Mouse (Mus musculus): ENCODE data around the gene Adipor2. TPM values are rescaled to one million over a fixed set of nuclear protein-coding genes. Genes with fewer than 3 reads are reported as not detected.
A peak's percentile ranks its signal among the peaks of the same experiment; 100 is the strongest.

The Adipor2 gene
- total and polyA plus RNA-seq, 3 experiments, result 57.0 to 63.6 (median 62.7) TPM

DNA sequence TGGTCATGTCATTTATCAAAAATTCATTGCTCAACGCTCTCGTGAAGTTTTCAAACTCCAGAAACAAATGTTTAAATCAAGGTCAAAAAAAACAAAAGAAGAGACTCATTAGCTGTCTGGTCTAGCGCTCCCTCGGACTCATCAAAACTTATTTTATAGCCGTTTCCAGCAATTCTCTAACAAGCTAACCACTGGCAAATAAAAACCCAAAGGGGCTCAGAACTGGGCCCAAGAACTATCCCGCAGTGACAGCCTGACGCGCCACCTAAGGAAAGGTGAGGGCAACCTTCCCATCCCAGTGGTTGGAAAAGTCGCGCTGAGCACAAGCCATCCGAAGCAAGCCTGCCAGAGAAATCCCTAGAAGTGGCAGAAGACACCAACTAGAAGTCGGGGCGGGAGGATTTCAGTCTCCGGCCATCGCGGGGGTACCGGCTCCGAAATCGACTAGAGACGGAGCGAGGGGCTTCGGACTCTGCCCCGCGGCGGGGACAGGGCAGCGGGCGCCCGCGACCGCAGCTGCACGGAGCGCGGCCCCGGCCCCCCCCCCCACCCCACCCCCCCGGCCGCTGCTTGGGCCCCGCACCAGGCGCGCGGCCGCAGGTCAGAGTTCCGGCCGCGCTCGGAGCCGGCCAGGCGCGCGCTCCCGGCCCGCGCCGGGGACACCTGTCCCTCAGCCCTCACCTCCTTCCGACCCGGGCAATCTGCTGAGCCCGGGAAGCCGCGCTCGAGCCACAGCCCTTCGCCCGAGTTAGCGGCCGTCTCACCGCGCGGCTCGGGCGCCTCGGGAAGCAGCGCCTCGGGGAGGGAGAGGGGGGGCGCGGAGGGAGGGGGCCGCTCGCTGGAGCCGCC lies 29.5 kb downstream of the Adipor2 start:
- Histone ChIP-seq H3K4me3 (peak overlapping the region; percentile 79), H3K9ac (ENCODE audit: low read depth, low read length) (peak overlapping the region; percentile 95), H3K79me2 (replicated peaks; ENCODE audit: control insufficient read depth, insufficient read depth, low read length) (peaks cover 7% of the 10 kb centered on the region), H3K27ac (peak overlapping the region; percentile 84), H3K36me3 (ENCODE audit: control insufficient read depth, insufficient read depth, low read length) (peaks cover 15% of the 10 kb centered on the region), H3K4me1 (ENCODE audit: control insufficient read depth, insufficient read depth, low read length) (peaks cover 5% of the 10 kb centered on the region), H3K27me3 (ENCODE audit: control insufficient read depth, insufficient read depth, low read length) (no peaks in the 10 kb centered on the region)
- intact Hi-C loops (cut with DNase I), result loop anchor here (2.0 to 5.0 kb wide), 2 partner anchors 34 to 43 kb away; no protein-coding TSS in a partner anchor
- DNase-seq, result peak in 1 of 2 experiments; percentile 63
- under 1% methylated on average over 60 of the region's 76 CpGs for WGBS
- TF ChIP-seq EP300 (IDR thresholded peaks at IDR 0.05; ENCODE audit: insufficient read depth, low read depth, low read length), result no peak
- no peak for TF ChIP-seq POLR2A (IDR thresholded peaks at IDR 0.05; ENCODE audit: insufficient read depth, low read depth, low read length)
- no peak for TF ChIP-seq CTCF (IDR thresholded peaks at IDR 0.05)

DNA sequence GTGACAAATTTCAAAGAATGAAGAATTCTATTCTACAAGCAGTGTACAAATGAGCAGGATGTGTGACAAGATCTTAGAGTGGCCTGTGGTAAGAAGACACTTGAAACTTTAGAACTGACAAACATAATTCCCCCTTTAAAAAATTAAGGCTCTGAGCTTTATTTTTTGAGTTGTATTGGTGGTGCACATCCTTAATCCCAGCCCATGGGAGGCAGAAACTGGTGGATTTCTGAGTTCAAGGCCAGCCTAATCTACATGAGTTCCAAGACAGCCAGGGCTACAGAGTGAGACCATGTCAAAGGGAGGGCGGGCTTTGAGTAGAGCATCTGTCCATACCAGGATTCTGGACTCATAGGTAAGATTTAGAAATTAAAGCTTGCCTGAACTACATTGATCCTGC lies 30.7 kb downstream of the Adipor2 start:
- H3K4me3 ChIP-seq, result no peak overlapping the region
- peaks cover 15% of the 10 kb centered on the region for H3K36me3 ChIP-seq (ENCODE audit: control insufficient read depth, insufficient read depth, low read length)
- TF ChIP-seq EP300 (IDR thresholded peaks at IDR 0.05; ENCODE audit: insufficient read depth, low read depth, low read length) (no peak), CTCF (IDR thresholded peaks at IDR 0.05) (no peak), POLR2A (IDR thresholded peaks at IDR 0.05; ENCODE audit: insufficient read depth, low read depth, low read length) (no peak)
- DNase-seq, result no peak
- 95% methylated on average over 1 of the region's 1 CpGs for WGBS
- no peak overlapping the region for H3K9ac ChIP-seq (ENCODE audit: low read depth, low read length)
- peaks cover 7% of the 10 kb centered on the region for H3K79me2 ChIP-seq (replicated peaks; ENCODE audit: control insufficient read depth, insufficient read depth, low read length)
- H3K27ac ChIP-seq, result no peak overlapping the region
- intact Hi-C loops (cut with DNase I), result loop anchor here (5.0 kb wide), 1 partner anchor 35 kb away; no protein-coding TSS in a partner anchor
- H3K27me3 ChIP-seq (ENCODE audit: control insufficient read depth, insufficient read depth, low read length), result no peaks in the 10 kb centered on the region
- peaks cover 5% of the 10 kb centered on the region for H3K4me1 ChIP-seq (ENCODE audit: control insufficient read depth, insufficient read depth, low read length)

GRCm38 (mm10) chr6:119386421-119386820 lies 31.1 kb downstream of the Adipor2 start:
- intact Hi-C loops (cut with DNase I), result loop anchor here (5.0 kb wide), 1 partner anchor 36 kb away; no protein-coding TSS in a partner anchor
- H3K36me3 ChIP-seq (ENCODE audit: control insufficient read depth, insufficient read depth, low read length), result peaks cover 18% of the 10 kb centered on the region
- 63% methylated on average over 4 of the region's 4 CpGs for WGBS
- no peak overlapping the region for H3K9ac ChIP-seq (ENCODE audit: low read depth, low read length)
- no peak for DNase-seq
- no peak for TF ChIP-seq EP300 (IDR thresholded peaks at IDR 0.05; ENCODE audit: insufficient read depth, low read depth, low read length)
- TF ChIP-seq CTCF (IDR thresholded peaks at IDR 0.05), result no peak
- no peak for TF ChIP-seq POLR2A (IDR thresholded peaks at IDR 0.05; ENCODE audit: insufficient read depth, low read depth, low read length)
- no peak overlapping the region for H3K4me3 ChIP-seq
- H3K27ac ChIP-seq, result no peak overlapping the region
- no peaks in the 10 kb centered on the region for H3K27me3 ChIP-seq (ENCODE audit: control insufficient read depth, insufficient read depth, low read length)
- H3K79me2 ChIP-seq (replicated peaks; ENCODE audit: control insufficient read depth, insufficient read depth, low read length), result peaks cover 7% of the 10 kb centered on the region
- peaks cover 5% of the 10 kb centered on the region for H3K4me1 ChIP-seq (ENCODE audit: control insufficient read depth, insufficient read depth, low read length)

DNA sequence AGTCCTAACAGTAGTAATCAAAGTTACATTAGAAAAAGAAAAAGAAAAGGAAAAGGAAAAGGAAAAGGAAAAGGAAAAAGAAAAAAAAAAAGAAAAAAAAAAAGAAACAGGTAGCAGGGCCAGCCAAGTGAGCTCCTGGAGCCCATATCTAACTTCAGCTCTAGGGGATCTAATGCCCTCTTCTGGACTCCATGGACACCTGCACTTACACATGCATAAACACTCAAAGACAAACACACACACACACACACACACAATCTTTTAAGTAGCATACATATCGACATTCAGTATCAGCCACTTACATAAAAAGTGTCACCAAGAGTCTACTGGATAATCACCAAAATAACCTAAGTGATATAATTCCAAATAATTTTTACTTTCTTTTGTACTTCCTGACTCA lies 31.8 kb downstream of the Adipor2 start:
- Histone ChIP-seq H3K9ac (ENCODE audit: low read depth, low read length) (no peak overlapping the region), H3K27me3 (ENCODE audit: control insufficient read depth, insufficient read depth, low read length) (no peaks in the 10 kb centered on the region), H3K27ac (no peak overlapping the region), H3K79me2 (replicated peaks; ENCODE audit: control insufficient read depth, insufficient read depth, low read length) (peaks cover 8% of the 10 kb centered on the region), H3K4me3 (no peak overlapping the region), H3K4me1 (ENCODE audit: control insufficient read depth, insufficient read depth, low read length) (peaks cover 5% of the 10 kb centered on the region), H3K36me3 (ENCODE audit: control insufficient read depth, insufficient read depth, low read length) (peaks cover 19% of the 10 kb centered on the region)
- intact Hi-C loops (cut with DNase I), result loop anchor here (5.0 kb wide), 1 partner anchor 37 kb away; no protein-coding TSS in a partner anchor
- 90% methylated on average over 1 of the region's 1 CpGs for WGBS
- TF ChIP-seq POLR2A (IDR thresholded peaks at IDR 0.05; ENCODE audit: insufficient read depth, low read depth, low read length) (no peak), CTCF (IDR thresholded peaks at IDR 0.05) (no peak), EP300 (IDR thresholded peaks at IDR 0.05; ENCODE audit: insufficient read depth, low read depth, low read length) (no peak)
- DNase-seq, result no peak

DNA sequence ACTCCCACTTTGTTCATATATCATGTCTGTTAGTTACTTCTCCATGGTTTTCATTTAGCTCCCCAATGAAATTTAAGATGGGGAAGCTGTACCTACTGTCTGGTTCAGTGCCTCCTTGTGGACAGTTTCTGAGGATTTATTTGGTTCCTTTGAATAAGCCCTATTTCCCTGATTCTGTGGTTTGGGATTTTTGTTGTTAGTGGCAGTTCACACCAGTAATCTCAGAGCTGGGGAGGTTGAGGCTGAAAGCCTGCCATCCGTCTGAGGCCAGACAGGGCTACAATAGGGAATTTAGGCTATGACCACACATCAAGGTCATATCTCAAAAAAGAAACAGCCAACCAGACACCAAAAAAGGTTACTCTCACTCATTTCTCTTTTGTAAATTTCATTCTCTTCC lies 38.9 kb downstream of the Adipor2 start:
- TF ChIP-seq CTCF (IDR thresholded peaks at IDR 0.05) (peak; percentile 24; the same call in 1 of the 2 replicates), POLR2A (IDR thresholded peaks at IDR 0.05; ENCODE audit: insufficient read depth, low read depth, low read length) (no peak), EP300 (IDR thresholded peaks at IDR 0.05; ENCODE audit: insufficient read depth, low read depth, low read length) (no peak)
- WGBS, result 86% methylated on average over 1 of the region's 1 CpGs
- Histone ChIP-seq H3K36me3 (ENCODE audit: control insufficient read depth, insufficient read depth, low read length) (peaks cover 33% of the 10 kb centered on the region), H3K27me3 (ENCODE audit: control insufficient read depth, insufficient read depth, low read length) (no peaks in the 10 kb centered on the region), H3K27ac (no peak overlapping the region), H3K9ac (ENCODE audit: low read depth, low read length) (no peak overlapping the region), H3K4me3 (no peak overlapping the region), H3K4me1 (ENCODE audit: control insufficient read depth, insufficient read depth, low read length) (peaks cover 14% of the 10 kb centered on the region), H3K79me2 (replicated peaks; ENCODE audit: control insufficient read depth, insufficient read depth, low read length) (peaks cover 10% of the 10 kb centered on the region)
- intact Hi-C loops (cut with DNase I), result no loop called here
- no peak for DNase-seq

GRCm38 (mm10) chr6:119377613-119378012 lies 39.9 kb downstream of the Adipor2 start:
- intact Hi-C loops (cut with DNase I), result no loop called here
- H3K4me1 ChIP-seq (ENCODE audit: control insufficient read depth, insufficient read depth, low read length), result peaks cover 15% of the 10 kb centered on the region
- H3K36me3 ChIP-seq (ENCODE audit: control insufficient read depth, insufficient read depth, low read length), result peaks cover 41% of the 10 kb centered on the region
- 2% methylated on average over 2 of the region's 2 CpGs for WGBS
- no peak overlapping the region for H3K27ac ChIP-seq
- peaks cover 12% of the 10 kb centered on the region for H3K79me2 ChIP-seq (replicated peaks; ENCODE audit: control insufficient read depth, insufficient read depth, low read length)
- no peak overlapping the region for H3K4me3 ChIP-seq
- no peaks in the 10 kb centered on the region for H3K27me3 ChIP-seq (ENCODE audit: control insufficient read depth, insufficient read depth, low read length)
- H3K9ac ChIP-seq (ENCODE audit: low read depth, low read length), result no peak overlapping the region
- no peak for TF ChIP-seq CTCF (IDR thresholded peaks at IDR 0.05)
- TF ChIP-seq EP300 (IDR thresholded peaks at IDR 0.05; ENCODE audit: insufficient read depth, low read depth, low read length), result 0 out of 2 replicates have a peak, but pooled peaks have one; percentile 22
- no peak for DNase-seq

Measured in heart, adult 2 months (tissue).